ENCODE assay signal across 8 mouse cellular contexts in genomic region chr8:111642496-111642895, GRCm38 (mm10). TPM values are rescaled to one million over a fixed set of nuclear protein-coding genes. Genes with fewer than 3 reads are reported as not detected.
DNase-seq lines count a peak whose midpoint lies in the region; ATAC-seq lines count a peak whose summit lies in the region.

No protein-coding gene starts in this region.

- peaks cover 8% of the 10 kb centered on the region for H3K4me1 ChIP-seq in forebrain, embryonic 12.5 days
- H3K4me1 ChIP-seq in intestine, embryonic 16.5 days (ENCODE audit: control insufficient read depth, insufficient read depth, low read length), result 0 out of 2 replicates have a peak, but pooled peaks cover 3% of the 10 kb centered on the region

- H3K27me3 ChIP-seq in forebrain, embryonic 12.5 days, result no peaks in the 10 kb centered on the region
- no peaks in the 10 kb centered on the region for H3K27me3 ChIP-seq in intestine, embryonic 16.5 days (replicated peaks; ENCODE audit: control insufficient read depth, insufficient read depth, low read length)

- DNase-seq in 3134 (ENCODE audit: extremely low read depth, insufficient read length, low spot score) (peak; percentile 28), 416B (ENCODE audit: low read depth) (peak; percentile 89)
- no peak for DNase-seq in right cerebral cortex, postnatal 36 days (ENCODE audit: low spot score in 2 of 2)
- no peak for DNase-seq in cerebellum, postnatal 25 days
- DNase-seq in layer of hippocampus, adult 9-10 months (ENCODE audit: low spot score), result no peak

- H3K4me3 ChIP-seq in forebrain, embryonic 12.5 days (replicated peaks), result peak overlapping the region; percentile 81
- H3K4me3 ChIP-seq in intestine, embryonic 16.5 days (ENCODE audit: low read length), result peak overlapping the region; percentile 85

- H3K27ac ChIP-seq in forebrain, embryonic 12.5 days, result no peak overlapping the region
- peak overlapping the region; percentile 91 for H3K27ac ChIP-seq in intestine, embryonic 16.5 days (ENCODE audit: low read length)

- H3K36me3 ChIP-seq in forebrain, embryonic 12.5 days (replicated peaks), result peaks cover 3% of the 10 kb centered on the region; the same call in 1 of the 2 replicates
- H3K36me3 ChIP-seq in intestine, embryonic 16.5 days (ENCODE audit: control insufficient read depth, insufficient read depth, low read length), result no peaks in the 10 kb centered on the region

- peak overlapping the region; percentile 84 for H3K9ac ChIP-seq in forebrain, embryonic 12.5 days
- H3K9ac ChIP-seq in intestine, embryonic 16.5 days (ENCODE audit: low read depth, low read length), result peak overlapping the region; percentile 99

- WGBS in forebrain, embryonic 12.5 days, result 73% methylated on average over 5 of the region's 5 CpGs
- WGBS in intestine, embryonic 16.5 days, result 39% methylated on average over 5 of the region's 5 CpGs

- H3K9me3 ChIP-seq in forebrain, embryonic 12.5 days, result no peaks in the 10 kb centered on the region
- no peaks in the 10 kb centered on the region for H3K9me3 ChIP-seq in intestine, embryonic 16.5 days (ENCODE audit: control insufficient read depth, low read length)

- no peak for ATAC-seq in forebrain, embryonic 12.5 days (ENCODE audit: low FRiP score)
- ATAC-seq in intestine, embryonic 16.5 days, result peak; percentile 45
- ATAC-seq in megakaryocyte-erythroid progenitor cell, adult 5-6 weeks (replicated peaks; ENCODE audit: low FRiP score, low TSS enrichment, poor library complexity, severe bottlenecking), result peak; percentile 24

- H3K4me2 ChIP-seq in forebrain, embryonic 12.5 days, result peak overlapping the region; percentile 59
- H3K4me2 ChIP-seq in intestine, embryonic 16.5 days (ENCODE audit: low read depth, low read length), result peak overlapping the region; percentile 63

RNA-seq across cellular contexts. Expression of gene Zfp1, which starts 0.7 kb away (rescaled TPM):
- 22.8 and 28.4 TPM in 2 replicates for polyA plus RNA-seq in forebrain, embryonic 12.5 days (2016; fragmentation: Nextera tagmentation; extraction: Ambion mirVana)
- 12.6 and 16.0 TPM in 2 replicates for polyA plus RNA-seq in intestine, embryonic 16.5 days (2015; fragmentation: Nextera tagmentation; extraction: Ambion mirVana)
- total RNA-seq in megakaryocyte-erythroid progenitor cell, adult 5-6 weeks (2014; fragmentation: Nextera tagmentation), result 13.5 and 13.9 TPM in 2 replicates
- 3.6 and 11.5 TPM in 2 replicates for total RNA-seq in megakaryocyte-erythroid progenitor cell, adult 5-6 weeks (2017)

RNA-seq across cellular contexts. Expression of gene Ldhd, which starts 12.3 kb away (rescaled TPM):
- 0.24 and 0.50 TPM in 2 replicates for polyA plus RNA-seq in forebrain, embryonic 12.5 days (2016; fragmentation: Nextera tagmentation; extraction: Ambion mirVana)
- polyA plus RNA-seq in intestine, embryonic 16.5 days (2015; fragmentation: Nextera tagmentation; extraction: Ambion mirVana), result 2.7 and 3.5 TPM in 2 replicates
- 0.15 and 1.1 TPM in 2 replicates for total RNA-seq in megakaryocyte-erythroid progenitor cell, adult 5-6 weeks (2014; fragmentation: Nextera tagmentation)
- total RNA-seq in megakaryocyte-erythroid progenitor cell, adult 5-6 weeks (2017), result 0.09 and 0.15 TPM in 2 replicates

RNA-seq across cellular contexts. Expression of gene Ctrb1, which starts 48.3 kb away (rescaled TPM):
- not detected in 2 replicates for polyA plus RNA-seq in forebrain, embryonic 12.5 days (2016; fragmentation: Nextera tagmentation; extraction: Ambion mirVana)
- polyA plus RNA-seq in intestine, embryonic 16.5 days (2015; fragmentation: Nextera tagmentation; extraction: Ambion mirVana), result 1,904 and 2,500 TPM in 2 replicates
- not detected in 2 replicates for total RNA-seq in megakaryocyte-erythroid progenitor cell, adult 5-6 weeks (2014; fragmentation: Nextera tagmentation)
- not detected in 2 replicates for total RNA-seq in megakaryocyte-erythroid progenitor cell, adult 5-6 weeks (2017)

Comparison
In these comparisons a context has a peak if more than half of its experiments do, and no peak if none do; other contexts are left out.
1. DNase-seq: peak in 3134 (single experiment) and 416B (single experiment); none in right cerebral cortex, postnatal 36 days (0 of 2), cerebellum, postnatal 25 days (0 of 2) and layer of hippocampus, adult 9-10 months (single experiment).
2. RNA of gene Ctrb1, which starts 48.3 kb away (polyA plus RNA-seq): 1,904 to 2,500 TPM in intestine, embryonic 16.5 days; not detected in forebrain, embryonic 12.5 days; every median in the first group is over 1,000 times any median in the second.